8 mouse cellular contexts compared by ENCODE assay signal in genomic region chr12:105031081-105032058, GRCm38 (mm10). TPM values are rescaled to one million over a fixed set of nuclear protein-coding genes. Genes with fewer than 3 reads are reported as not detected.
DNase-seq lines count a peak whose midpoint lies in the region; ATAC-seq and TF ChIP-seq lines count a peak whose summit lies in the region.

No protein-coding gene starts in this region.

- H3K4me3 ChIP-seq in heart, adult 2 months, result peak overlapping the region; percentile 93
- H3K4me3 ChIP-seq in embryonic facial prominence, embryonic 10.5 days, result peak overlapping the region; percentile 86
- peak overlapping the region; percentile 98 for H3K4me3 ChIP-seq in intestine, embryonic 14.5 days (ENCODE audit: low read depth, low read length)
- H3K4me3 ChIP-seq in midbrain, embryonic 16.5 days (ENCODE audit: low read depth, low read length), result peak overlapping the region; percentile 88

- no peaks in the 10 kb centered on the region for H3K36me3 ChIP-seq in heart, adult 2 months (ENCODE audit: control insufficient read depth, insufficient read depth, low read length)
- H3K36me3 ChIP-seq in embryonic facial prominence, embryonic 10.5 days (replicated peaks), result peaks cover 30% of the 10 kb centered on the region
- H3K36me3 ChIP-seq in intestine, embryonic 14.5 days (ENCODE audit: control insufficient read depth, insufficient read depth, low read length), result peaks cover 16% of the 10 kb centered on the region
- peaks cover 10% of the 10 kb centered on the region for H3K36me3 ChIP-seq in midbrain, embryonic 16.5 days (ENCODE audit: control insufficient read depth, insufficient read depth, low read length)

- TF ChIP-seq POLR2A in heart, adult 2 months (IDR thresholded peaks at IDR 0.05; ENCODE audit: insufficient read depth, low read depth, low read length), result no peak

- no peaks in the 10 kb centered on the region; the same call in 1 of the 2 replicates for H3K79me2 ChIP-seq in heart, adult 2 months (replicated peaks; ENCODE audit: control insufficient read depth, insufficient read depth, low read length)

- intact Hi-C loops in heart, adult 2 months (cut with DNase I), result loop anchor here (5.0 kb wide), 1 partner anchor 279 kb away; the partner anchor contains the start of gene Dicer1
- intact Hi-C loops in heart, postnatal 36 days (cut with DNase I), result loop anchor here (2.0 to 10.0 kb wide), 2 partner anchors 187 to 281 kb away; partner anchors contain the start of gene Dicer1

- no peaks in the 10 kb centered on the region for H3K27me3 ChIP-seq in heart, adult 2 months (ENCODE audit: control insufficient read depth, insufficient read depth, low read length)
- H3K27me3 ChIP-seq in embryonic facial prominence, embryonic 10.5 days (replicated peaks; ENCODE audit: low read depth, poor library complexity, severe bottlenecking), result no peaks in the 10 kb centered on the region
- H3K27me3 ChIP-seq in intestine, embryonic 14.5 days (replicated peaks; ENCODE audit: control insufficient read depth, insufficient read depth, low read length), result no peaks in the 10 kb centered on the region
- H3K27me3 ChIP-seq in midbrain, embryonic 16.5 days (ENCODE audit: control insufficient read depth, insufficient read depth, low read depth, low read length), result no peaks in the 10 kb centered on the region

- H3K9ac ChIP-seq in heart, adult 2 months (ENCODE audit: low read depth, low read length), result peak overlapping the region; percentile 79
- H3K9ac ChIP-seq in intestine, embryonic 14.5 days (ENCODE audit: low read length), result peak overlapping the region; percentile 81
- H3K9ac ChIP-seq in midbrain, embryonic 16.5 days (ENCODE audit: low read depth, low read length), result peak overlapping the region; percentile 84

- ATAC-seq in intestine, embryonic 14.5 days (replicated peaks; ENCODE audit: low FRiP score, low TSS enrichment, low read depth), result no peak
- ATAC-seq in midbrain, embryonic 16.5 days, result no peak

- no peak for TF ChIP-seq CTCF in heart, adult 2 months (IDR thresholded peaks at IDR 0.05)

- peak overlapping the region; percentile 92 for H3K4me2 ChIP-seq in intestine, embryonic 14.5 days (ENCODE audit: low read length)
- H3K4me2 ChIP-seq in midbrain, embryonic 16.5 days (ENCODE audit: low read length), result peak overlapping the region; percentile 90

- TF ChIP-seq EP300 in heart, adult 2 months (IDR thresholded peaks at IDR 0.05; ENCODE audit: insufficient read depth, low read depth, low read length), result no peak

- peak overlapping the region; percentile 74 for H3K27ac ChIP-seq in heart, adult 2 months
- H3K27ac ChIP-seq in embryonic facial prominence, embryonic 10.5 days (replicated peaks), result peak overlapping the region; percentile 88
- peak overlapping the region; percentile 61 for H3K27ac ChIP-seq in intestine, embryonic 14.5 days (ENCODE audit: low read depth)
- peak overlapping the region; percentile 65 for H3K27ac ChIP-seq in midbrain, embryonic 16.5 days (ENCODE audit: low read length)

- 5% methylated on average over 37 of the region's 37 CpGs for WGBS in heart, adult 2 months
- 8% methylated on average over 37 of the region's 37 CpGs for WGBS in embryonic facial prominence, embryonic 10.5 days
- 9% methylated on average over 37 of the region's 37 CpGs for WGBS in intestine, embryonic 14.5 days
- WGBS in midbrain, embryonic 16.5 days, result 5% methylated on average over 37 of the region's 37 CpGs

- no peak for DNase-seq in heart, adult 2 months
- no peak for DNase-seq in heart, postnatal 36 days
- DNase-seq in A20 (ENCODE audit: low read depth, low spot score), result peak; percentile 48
- DNase-seq in embryonic facial prominence, embryonic 10.5 days (ENCODE audit: low spot score), result peak; percentile 47
- DNase-seq in intestine, embryonic 14.5 days (ENCODE audit: low spot score), result peak; percentile 61
- DNase-seq in adrenal gland, postnatal 25 days, result no peak
- DNase-seq in right cerebral cortex, adult 18-20 months, result no peak

- H3K9me3 ChIP-seq in embryonic facial prominence, embryonic 10.5 days, result no peaks in the 10 kb centered on the region
- no peaks in the 10 kb centered on the region for H3K9me3 ChIP-seq in intestine, embryonic 14.5 days (ENCODE audit: control insufficient read depth, low read length)
- no peaks in the 10 kb centered on the region for H3K9me3 ChIP-seq in midbrain, embryonic 16.5 days (replicated peaks; ENCODE audit: control insufficient read depth, low read length, poor library complexity, severe bottlenecking)

- H3K4me1 ChIP-seq in heart, adult 2 months (ENCODE audit: control insufficient read depth, insufficient read depth, low read length), result peaks cover 7% of the 10 kb centered on the region
- H3K4me1 ChIP-seq in embryonic facial prominence, embryonic 10.5 days, result peaks cover 37% of the 10 kb centered on the region
- peaks cover 27% of the 10 kb centered on the region for H3K4me1 ChIP-seq in intestine, embryonic 14.5 days (replicated peaks; ENCODE audit: control insufficient read depth, insufficient read depth, low read length)
- peaks cover 29% of the 10 kb centered on the region for H3K4me1 ChIP-seq in midbrain, embryonic 16.5 days (ENCODE audit: control insufficient read depth, insufficient read depth, low read length)

RNA-seq across cellular contexts. Expression of gene Glrx5, which starts 1.1 kb away (rescaled TPM):
- 10 to 100 TPM; 86.5 to 94.7 TPM for total RNA-seq in heart, adult 2 months (2021)
- polyA plus RNA-seq in heart, adult 2 months (2012; rRNA removed), result 103 and 104 TPM in 2 replicates
- total RNA-seq in heart, postnatal 36 days (2021), result 10 to 100 TPM; 93.2 to 97.0 TPM
- polyA plus RNA-seq in embryonic facial prominence, embryonic 10.5 days (2016; fragmentation: Nextera tagmentation; extraction: Ambion mirVana), result 218 and 234 TPM in 2 replicates
- polyA plus RNA-seq in intestine, embryonic 14.5 days (2014; fragmentation: Nextera tagmentation; extraction: Ambion mirVana), result 190 and 193 TPM in 2 replicates
- 138 and 154 TPM in 2 replicates for polyA plus RNA-seq in midbrain, embryonic 16.5 days (2015; fragmentation: Nextera tagmentation; extraction: Ambion mirVana)
- total RNA-seq in adrenal gland, postnatal 25 days (2021), result 183 and 235 TPM in 2 replicates

RNA-seq across cellular contexts. Expression of gene Syne3, which starts 21.8 kb away (rescaled TPM):
- total RNA-seq in heart, adult 2 months (2021), result 1 to 10 TPM; 7.0 to 8.5 TPM
- 2.3 and 3.0 TPM in 2 replicates for polyA plus RNA-seq in heart, adult 2 months (2012; rRNA removed)
- total RNA-seq in heart, postnatal 36 days (2021), result 1 to 10 TPM; 7.2 to 7.8 TPM
- polyA plus RNA-seq in embryonic facial prominence, embryonic 10.5 days (2016; fragmentation: Nextera tagmentation; extraction: Ambion mirVana), result 0.24 and 0.26 TPM in 2 replicates
- polyA plus RNA-seq in intestine, embryonic 14.5 days (2014; fragmentation: Nextera tagmentation; extraction: Ambion mirVana), result 0.08 and 0.31 TPM in 2 replicates
- polyA plus RNA-seq in midbrain, embryonic 16.5 days (2015; fragmentation: Nextera tagmentation; extraction: Ambion mirVana), result 0.16 and 0.25 TPM in 2 replicates
- total RNA-seq in adrenal gland, postnatal 25 days (2021), result 8.6 and 14.8 TPM in 2 replicates

Comparison
In these comparisons a context has a peak if more than half of its experiments do, and no peak if none do; other contexts are left out.
1. DNase-seq: peak in A20 (single experiment), embryonic facial prominence, embryonic 10.5 days (single experiment) and intestine, embryonic 14.5 days (single experiment); none in heart, adult 2 months (0 of 2), heart, postnatal 36 days (0 of 2), adrenal gland, postnatal 25 days (single experiment) and right cerebral cortex, adult 18-20 months (single experiment).
2. Peak in every context shown above with its lines, with median percentiles within 50 percentile points of each other: H3K27ac ChIP-seq, H3K4me3 ChIP-seq and H3K9ac ChIP-seq.